Mouse (Mus musculus): ENCODE measurements around the gene Tbc1d8b. TPM values are rescaled to one million over a fixed set of nuclear protein-coding genes. Genes with fewer than 3 reads are reported as not detected.
"Not testable (repeated sequence)": the region's sequence is repeated elsewhere in the genome, so short reads cannot be mapped to it uniquely, and the experiment has no call there.

Gene Tbc1d8b
- polyA plus RNA-seq, 1 experiment from 2014 or later = 0.42 TPM

GRCm38 (mm10) chrX:139737066-139737465 is 52.3 kb downstream of the Tbc1d8b start:
- Histone ChIP-seq H3K4me2 (replicated peaks) (no peak overlapping the region), H3K9ac (replicated peaks) (no peak overlapping the region), H3K27ac (no peak overlapping the region), H3K4me1 (replicated peaks) (no peaks in the 10 kb centered on the region), H3K27me3 (0 out of 2 replicates have a peak, but pooled peaks cover 6% of the 10 kb centered on the region), H3K9me3 (no peaks in the 10 kb centered on the region), H3K36me3 (no peaks in the 10 kb centered on the region), H3K4me3 (replicated peaks) (no peak overlapping the region)
- no peak for ATAC-seq
- WGBS = 90% methylated on average over 5 of the region's 5 CpGs

DNA sequence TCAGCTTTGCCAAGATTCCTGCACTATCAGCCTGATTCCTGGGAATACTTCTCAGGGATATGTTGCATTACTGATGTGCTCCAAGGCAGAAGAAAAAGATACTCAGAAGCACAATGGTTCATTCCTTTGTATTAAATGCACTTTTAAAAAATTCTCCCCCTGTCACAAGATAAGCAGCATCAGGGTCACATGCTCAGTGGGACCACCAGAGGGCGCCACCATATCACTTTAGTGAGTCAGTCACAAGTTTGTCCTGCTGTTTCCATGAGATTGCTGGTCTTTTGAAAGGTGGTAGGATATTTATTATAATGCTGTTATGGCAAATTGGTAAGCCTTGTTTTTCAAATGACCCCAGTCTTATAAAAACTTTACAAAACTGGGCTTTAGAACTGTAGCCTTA is 67.1 kb downstream of the Tbc1d8b start:
- Histone ChIP-seq H3K4me3 (replicated peaks) (no peak overlapping the region), H3K4me2 (replicated peaks) (no peak overlapping the region), H3K9ac (replicated peaks) (no peak overlapping the region), H3K27ac (no peak overlapping the region), H3K4me1 (replicated peaks) (no peaks in the 10 kb centered on the region), H3K27me3 (peaks cover 5% of the 10 kb centered on the region; the same call in 1 of the 2 replicates), H3K36me3 (no peaks in the 10 kb centered on the region), H3K9me3 (no peaks in the 10 kb centered on the region; the same call in 1 of the 2 replicates)
- WGBS = 0% methylated on average over 1 of the region's 1 CpGs
- ATAC-seq = no peak

- not testable (repeated sequence) for H3K4me1 ChIP-seq (replicated peaks); H3K4me3 ChIP-seq (replicated peaks); H3K27ac ChIP-seq; H3K36me3 ChIP-seq; H3K4me2 ChIP-seq (replicated peaks); ATAC-seq; H3K9me3 ChIP-seq; H3K27me3 ChIP-seq; H3K9ac ChIP-seq (replicated peaks)
- 82% methylated on average over 3 of the region's 3 CpGs for WGBS
Observed at GRCm38 (mm10) chrX:139758634-139759033, 73.8 kb downstream of the Tbc1d8b start.

GRCm38 (mm10) chrX:139762546-139762945 is 77.8 kb downstream of the Tbc1d8b start:
- H3K4me1 ChIP-seq (replicated peaks) = no peaks in the 10 kb centered on the region
- no peak overlapping the region for H3K4me3 ChIP-seq (replicated peaks)
- H3K27ac ChIP-seq = no peak overlapping the region
- no peak for ATAC-seq
- H3K4me2 ChIP-seq (replicated peaks) = no peak overlapping the region
- no peaks in the 10 kb centered on the region for H3K9me3 ChIP-seq
- no peaks in the 10 kb centered on the region; the same call in 1 of the 2 replicates for H3K27me3 ChIP-seq
- H3K9ac ChIP-seq (replicated peaks) = no peak overlapping the region
- H3K36me3 ChIP-seq = no peaks in the 10 kb centered on the region
- WGBS = 90% methylated on average over 2 of the region's 2 CpGs

DNA sequence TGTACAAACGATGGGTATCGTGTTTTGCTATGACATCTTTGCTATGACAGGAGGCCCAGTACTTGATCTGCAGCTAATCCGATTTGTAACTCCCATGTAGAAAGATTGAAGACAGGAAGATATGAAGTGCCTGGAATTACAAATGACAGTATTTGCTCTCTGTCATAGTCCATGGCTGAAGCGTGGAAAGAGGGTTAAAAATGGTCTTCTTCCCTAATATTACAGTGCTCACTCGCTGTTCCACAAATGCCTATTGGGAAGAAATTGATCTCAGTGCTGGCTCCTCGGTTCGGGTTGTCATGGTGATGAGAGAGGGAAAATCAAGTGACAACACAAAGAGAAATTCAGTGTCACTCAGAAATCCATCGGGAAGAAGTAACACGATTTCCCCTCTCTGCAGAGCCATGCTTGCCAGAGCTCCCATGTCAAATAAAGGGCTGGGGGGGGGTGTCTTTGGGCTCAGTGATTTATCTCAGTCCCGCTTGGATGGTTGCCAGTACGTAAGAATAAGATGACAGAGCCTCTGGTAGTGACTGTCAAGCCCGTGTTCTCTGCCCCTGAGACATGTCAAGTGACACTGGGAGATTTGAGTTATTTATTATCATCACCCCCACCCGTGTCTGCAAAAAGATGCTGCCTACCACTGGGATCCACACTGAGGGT is 85.3 kb downstream of the Tbc1d8b start:
- Histone ChIP-seq H3K27ac (no peak overlapping the region), H3K4me2 (replicated peaks) (no peak overlapping the region), H3K9me3 (no peaks in the 10 kb centered on the region), H3K4me1 (replicated peaks) (0 out of 2 replicates have a peak, but pooled peaks cover 3% of the 10 kb centered on the region), H3K4me3 (replicated peaks) (no peak overlapping the region), H3K27me3 (peaks cover 15% of the 10 kb centered on the region), H3K36me3 (no peaks in the 10 kb centered on the region), H3K9ac (replicated peaks) (no peak overlapping the region)
- peak; percentile 53; the same call in 1 of the 2 replicates for ATAC-seq
- WGBS = 64% methylated on average over 13 of the region's 13 CpGs

- H3K9me3 ChIP-seq = no peaks in the 10 kb centered on the region
- no peak overlapping the region for H3K4me3 ChIP-seq (replicated peaks)
- no peaks in the 10 kb centered on the region for H3K36me3 ChIP-seq
- peaks cover 21% of the 10 kb centered on the region for H3K27me3 ChIP-seq
- 31% methylated on average over 18 of the region's 18 CpGs for WGBS
- no peak overlapping the region for H3K27ac ChIP-seq
- no peak overlapping the region for H3K9ac ChIP-seq (replicated peaks)
- ATAC-seq = peak; percentile 53; the same call in 1 of the 2 replicates
- H3K4me1 ChIP-seq (replicated peaks) = 0 out of 2 replicates have a peak, but pooled peaks cover 3% of the 10 kb centered on the region
- H3K4me2 ChIP-seq (replicated peaks) = no peak overlapping the region
Observed at GRCm38 (mm10) chrX:139774309-139775083, 89.7 kb downstream of the Tbc1d8b start.

DNA sequence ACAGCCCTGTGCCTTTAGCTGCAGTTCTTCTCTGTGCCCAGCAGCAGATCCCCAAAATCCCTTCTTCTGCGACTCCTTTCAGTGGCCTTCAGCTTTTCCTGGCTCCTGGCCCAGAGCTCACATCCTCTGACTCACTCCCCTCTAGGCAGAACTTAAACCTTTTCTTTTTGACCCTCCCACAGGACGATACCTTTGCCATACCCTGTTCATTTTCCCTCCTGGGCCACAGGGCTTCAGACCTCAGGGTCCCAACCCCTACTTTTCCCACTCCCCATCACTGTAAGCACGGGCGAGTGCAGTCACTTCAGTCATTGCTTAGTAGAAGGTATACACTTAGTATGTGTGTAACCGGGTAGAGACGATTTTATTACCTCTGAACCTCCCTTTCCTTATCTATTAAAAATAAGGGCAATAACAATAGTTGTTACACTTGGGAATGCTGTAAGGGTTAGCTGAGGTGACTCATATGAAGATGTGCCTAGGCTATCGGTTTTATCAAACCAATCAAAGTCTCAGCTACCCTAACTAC is 90.4 kb downstream of the Tbc1d8b start:
- Histone ChIP-seq H3K9ac (replicated peaks) (no peak overlapping the region), H3K4me3 (replicated peaks) (no peak overlapping the region), H3K4me2 (replicated peaks) (no peak overlapping the region), H3K27me3 (peaks cover 21% of the 10 kb centered on the region), H3K9me3 (no peaks in the 10 kb centered on the region), H3K36me3 (no peaks in the 10 kb centered on the region), H3K4me1 (replicated peaks) (0 out of 2 replicates have a peak, but pooled peaks cover 3% of the 10 kb centered on the region), H3K27ac (no peak overlapping the region)
- ATAC-seq = no peak
- 77% methylated on average over 7 of the region's 7 CpGs for WGBS

DNA sequence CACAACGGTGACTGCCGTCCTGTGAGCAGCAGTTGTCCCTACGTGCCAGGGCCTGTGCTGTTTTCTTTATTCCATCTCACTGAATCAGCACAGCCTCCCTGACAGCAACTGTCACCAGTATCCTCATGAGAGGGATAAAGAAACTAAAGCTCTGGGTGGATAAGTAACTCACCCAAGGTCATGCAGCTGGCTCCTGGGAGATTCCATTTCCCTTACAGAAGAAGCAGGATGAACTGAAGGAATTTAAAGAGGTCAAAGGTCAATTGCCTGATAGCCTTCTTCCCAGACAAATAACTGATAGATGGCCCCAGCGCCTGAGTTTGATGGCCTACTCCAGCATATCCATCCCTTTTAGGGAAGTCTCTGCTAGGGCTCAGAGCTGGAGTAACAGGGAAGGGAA is 92.6 kb downstream of the Tbc1d8b start:
- 33% methylated on average over 4 of the region's 4 CpGs for WGBS
- no peak for ATAC-seq
- H3K9me3 ChIP-seq = no peaks in the 10 kb centered on the region
- peaks cover 5% of the 10 kb centered on the region for H3K4me1 ChIP-seq (replicated peaks)
- H3K27ac ChIP-seq = no peak overlapping the region
- no peak overlapping the region for H3K4me2 ChIP-seq (replicated peaks)
- H3K4me3 ChIP-seq (replicated peaks) = no peak overlapping the region
- no peaks in the 10 kb centered on the region for H3K36me3 ChIP-seq
- H3K9ac ChIP-seq (replicated peaks) = no peak overlapping the region
- peaks cover 32% of the 10 kb centered on the region; the same call in 1 of the 2 replicates for H3K27me3 ChIP-seq

- 78% methylated on average over 1 of the region's 1 CpGs for WGBS
- no peak overlapping the region for H3K4me2 ChIP-seq (replicated peaks)
- no peak overlapping the region for H3K4me3 ChIP-seq (replicated peaks)
Observed at GRCm38 (mm10) chrX:139778886-139779285, 94.1 kb downstream of the Tbc1d8b start.

DNA sequence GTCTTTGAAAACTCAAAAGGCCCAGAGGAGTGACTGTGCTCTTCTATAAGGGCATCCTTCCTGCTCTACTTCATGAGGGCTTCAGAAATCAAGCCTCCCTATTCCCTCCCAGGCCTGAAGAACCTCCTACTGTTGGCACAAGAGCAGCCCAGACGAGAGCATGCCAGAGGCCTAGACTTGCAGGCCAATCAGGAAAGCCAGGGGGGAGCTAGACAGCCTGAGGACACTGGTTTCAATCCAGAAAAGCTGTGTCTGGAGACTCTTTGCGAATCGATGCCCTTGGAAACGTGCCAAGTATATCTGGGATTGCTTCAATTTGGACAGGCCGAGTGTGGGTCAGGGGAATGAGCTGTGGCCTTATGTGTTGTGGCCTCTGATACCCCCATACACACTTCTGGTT is 94.6 kb downstream of the Tbc1d8b start:
- H3K27me3 ChIP-seq = peaks cover 40% of the 10 kb centered on the region
- no peak overlapping the region for H3K9ac ChIP-seq (replicated peaks)
- 83% methylated on average over 5 of the region's 5 CpGs for WGBS
- no peaks in the 10 kb centered on the region for H3K9me3 ChIP-seq
- peaks cover 12% of the 10 kb centered on the region for H3K4me1 ChIP-seq (replicated peaks)
- no peak overlapping the region for H3K4me3 ChIP-seq (replicated peaks)
- H3K36me3 ChIP-seq = no peaks in the 10 kb centered on the region
- no peak for ATAC-seq
- no peak overlapping the region for H3K4me2 ChIP-seq (replicated peaks)
- no peak overlapping the region for H3K27ac ChIP-seq

More at GRCm38 (mm10) chrX:139778886-139779285, 94.1 kb downstream of the Tbc1d8b start:
- Histone ChIP-seq H3K9ac (replicated peaks) (no peak overlapping the region), H3K27ac (no peak overlapping the region), H3K27me3 (peaks cover 40% of the 10 kb centered on the region), H3K9me3 (no peaks in the 10 kb centered on the region), H3K36me3 (no peaks in the 10 kb centered on the region), H3K4me1 (replicated peaks) (peaks cover 12% of the 10 kb centered on the region)
- no peak for ATAC-seq

DNA sequence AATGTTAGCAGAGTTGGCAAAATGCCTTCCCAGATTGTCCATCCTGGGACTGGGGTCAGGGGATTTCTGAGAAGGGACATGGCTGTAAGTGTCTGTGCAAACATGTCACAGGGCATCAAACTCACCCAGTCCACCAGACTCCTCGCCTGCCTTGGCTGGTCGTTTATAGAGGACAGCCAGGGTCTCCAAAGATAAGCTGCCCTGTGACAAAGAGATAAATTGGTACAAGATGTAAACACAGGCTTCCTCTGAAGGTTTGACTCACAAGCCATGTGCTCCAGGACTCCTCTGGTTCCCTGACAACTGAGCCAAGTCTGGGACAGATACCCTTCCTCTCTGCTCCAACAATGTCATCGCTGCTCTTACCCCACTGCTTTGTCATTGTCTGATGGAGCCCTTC is 96.2 kb downstream of the Tbc1d8b start:
- Histone ChIP-seq H3K36me3 (no peaks in the 10 kb centered on the region), H3K27me3 (peaks cover 45% of the 10 kb centered on the region), H3K9me3 (no peaks in the 10 kb centered on the region), H3K4me1 (replicated peaks) (peaks cover 12% of the 10 kb centered on the region), H3K4me3 (replicated peaks) (no peak overlapping the region), H3K27ac (no peak overlapping the region), H3K9ac (replicated peaks) (no peak overlapping the region), H3K4me2 (replicated peaks) (no peak overlapping the region)
- ATAC-seq = no peak
- 64% methylated on average over 3 of the region's 3 CpGs for WGBS

DNA sequence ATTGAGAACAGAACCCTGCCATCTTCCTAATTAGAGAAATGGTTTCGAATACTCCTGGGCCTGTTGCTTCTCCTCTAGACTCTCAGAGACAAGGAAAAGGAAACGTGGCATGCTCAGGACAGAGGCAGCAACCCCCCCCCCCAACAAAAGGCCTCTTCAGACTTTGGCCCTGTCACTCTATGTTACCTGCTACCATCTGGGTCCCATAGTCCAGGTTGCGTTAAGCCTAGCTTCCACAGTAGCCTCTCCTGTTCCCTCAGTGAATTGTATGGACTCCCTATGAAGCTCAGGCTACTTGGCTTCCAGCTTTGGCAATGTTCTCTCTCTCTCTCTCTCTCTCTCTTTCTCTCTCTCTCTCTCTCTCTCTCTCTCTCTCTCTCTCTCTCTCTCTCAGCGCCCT is 96.8 kb downstream of the Tbc1d8b start:
- no peak overlapping the region for H3K4me3 ChIP-seq (replicated peaks)
- no peak overlapping the region for H3K4me2 ChIP-seq (replicated peaks)
- H3K9me3 ChIP-seq = no peaks in the 10 kb centered on the region
- no peak overlapping the region for H3K9ac ChIP-seq (replicated peaks)
- 73% methylated on average over 4 of the region's 4 CpGs for WGBS
- H3K4me1 ChIP-seq (replicated peaks) = peaks cover 12% of the 10 kb centered on the region
- no peak overlapping the region for H3K27ac ChIP-seq
- H3K36me3 ChIP-seq = no peaks in the 10 kb centered on the region
- H3K27me3 ChIP-seq = peaks cover 49% of the 10 kb centered on the region
- ATAC-seq = no peak

Data from midbrain, embryonic 13.5 days (tissue).